Mouse (Mus musculus) fat pad, adult 2 months (tissue): Measurements from ENCODE around the gene Atp6v0a1.

Experiments used
- DNase-seq: peaks from one replicate; pipeline ENCODE4 v3.0.0-alpha.2; 2011; ENCODE audit warnings: low read depth, low spot score; ENCODE audit errors: extremely low read depth

Gene Atp6v0a1

DNA sequence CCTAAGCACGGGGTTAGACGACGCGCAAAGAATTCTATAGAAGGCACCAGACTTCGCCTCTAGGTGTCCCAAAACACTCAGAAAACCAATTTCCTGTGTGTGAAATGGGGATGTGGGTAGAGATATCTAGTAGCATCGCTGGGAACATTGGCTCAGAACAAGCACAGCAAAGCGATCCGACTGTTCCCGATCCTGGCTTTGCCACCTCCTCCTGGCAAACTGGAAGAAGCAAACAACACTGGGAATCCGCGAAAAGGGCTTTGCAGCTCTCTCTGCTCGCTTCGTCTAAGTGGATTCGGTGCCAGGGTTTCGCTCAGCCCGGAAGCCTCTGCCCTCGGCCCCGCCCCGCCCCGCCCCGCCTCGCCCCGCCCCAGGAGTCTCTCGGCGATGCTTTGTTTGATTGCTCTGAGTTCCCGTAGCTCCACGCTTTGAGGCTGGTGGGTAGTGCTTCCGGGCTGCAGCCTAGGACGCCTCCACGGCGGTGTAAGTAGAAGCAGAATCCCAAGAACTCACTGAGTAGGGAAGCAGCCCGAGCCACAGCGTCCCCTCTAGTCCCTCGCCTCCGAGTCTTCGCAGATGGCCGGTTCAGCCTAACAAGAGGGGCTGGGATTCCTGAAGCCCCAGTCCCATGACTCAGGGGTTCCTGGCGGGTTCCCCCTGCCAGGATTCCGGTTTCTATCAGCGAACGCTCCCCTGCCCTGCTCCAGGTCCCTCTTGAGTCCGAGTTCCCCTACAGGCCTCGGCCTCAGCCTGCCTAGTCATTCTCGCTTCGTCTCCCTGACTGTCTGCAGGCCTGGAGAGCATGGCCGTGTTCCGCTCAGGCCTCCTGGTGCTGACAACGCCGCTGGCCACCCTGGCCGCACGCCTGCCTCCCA lies 73.2 kb downstream of the Atp6v0a1 start, which contains the start of gene Coasy:
Coasy (plus strand) TSS at position 358 of the 875 bp plus-strand sequence.
- DNase-seq = no peak

DNA sequence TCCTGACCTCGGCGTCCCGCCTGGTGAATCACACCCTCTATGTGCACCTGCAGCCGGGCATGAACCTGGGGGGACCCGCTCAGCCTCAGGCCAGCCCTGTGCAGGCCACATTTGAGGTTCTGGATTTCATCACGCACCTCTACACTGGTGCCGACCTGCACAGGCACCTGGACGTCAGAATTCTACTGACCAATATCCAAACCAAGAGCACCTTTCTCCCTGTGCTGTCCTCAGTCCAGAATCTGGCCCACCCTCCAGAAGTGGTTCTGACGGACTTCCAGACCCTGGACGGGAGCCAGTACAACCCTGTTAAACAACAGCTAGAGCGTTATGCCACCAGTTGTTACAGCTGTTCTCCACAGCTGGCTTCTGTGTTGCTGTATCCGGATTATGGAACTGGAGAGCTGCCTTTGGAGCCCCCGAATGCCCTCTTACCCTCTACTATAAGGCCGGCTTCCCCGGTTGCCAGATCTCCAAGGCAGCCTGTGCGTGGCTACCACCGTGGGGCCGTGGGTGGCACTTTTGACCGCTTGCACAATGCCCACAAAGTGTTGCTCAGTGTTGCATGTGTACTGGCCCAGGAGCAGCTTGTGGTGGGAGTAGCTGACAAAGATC lies 73.9 kb downstream of the Atp6v0a1 start:
- no peak for DNase-seq

DNA sequence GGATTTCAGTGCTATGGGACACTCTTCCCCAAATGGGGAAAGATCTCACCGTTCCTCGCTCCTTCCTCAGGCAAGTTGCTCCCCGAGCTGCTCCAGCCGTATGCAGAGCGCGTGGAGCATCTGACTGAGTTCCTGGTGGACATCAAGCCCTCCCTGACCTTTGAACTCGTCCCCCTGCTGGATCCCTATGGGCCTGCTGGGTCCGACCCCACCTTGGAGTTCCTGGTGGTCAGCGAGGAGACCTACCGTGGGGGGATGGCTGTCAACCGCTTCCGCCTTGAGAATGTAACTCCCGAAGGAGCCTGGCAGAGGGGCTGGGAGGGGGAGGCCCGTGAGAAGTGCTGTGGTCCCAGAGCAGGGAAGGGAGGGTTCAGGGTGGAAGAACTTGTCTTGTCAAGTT lies 75.0 kb downstream of the Atp6v0a1 start:
- no peak for DNase-seq

DNA sequence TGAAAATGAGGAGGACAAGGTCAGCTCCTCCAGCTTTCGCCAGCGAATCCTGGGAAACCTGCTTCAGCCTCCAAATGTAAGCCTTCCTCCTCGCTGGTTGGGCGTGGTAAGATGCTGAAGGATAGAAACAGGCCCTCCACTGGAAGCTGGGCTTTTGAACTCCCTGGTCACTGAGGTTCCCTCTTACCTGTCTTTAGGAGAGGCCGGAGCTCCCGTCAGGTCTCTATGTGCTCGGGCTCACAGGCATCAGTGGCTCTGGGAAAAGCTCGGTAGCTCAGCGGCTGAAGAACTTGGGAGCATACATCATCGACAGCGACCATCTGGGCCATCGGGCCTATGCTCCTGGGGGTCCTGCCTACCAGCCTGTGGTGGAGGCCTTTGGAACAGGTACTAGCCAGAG lies 75.6 kb downstream of the Atp6v0a1 start:
- DNase-seq = no peak

DNA sequence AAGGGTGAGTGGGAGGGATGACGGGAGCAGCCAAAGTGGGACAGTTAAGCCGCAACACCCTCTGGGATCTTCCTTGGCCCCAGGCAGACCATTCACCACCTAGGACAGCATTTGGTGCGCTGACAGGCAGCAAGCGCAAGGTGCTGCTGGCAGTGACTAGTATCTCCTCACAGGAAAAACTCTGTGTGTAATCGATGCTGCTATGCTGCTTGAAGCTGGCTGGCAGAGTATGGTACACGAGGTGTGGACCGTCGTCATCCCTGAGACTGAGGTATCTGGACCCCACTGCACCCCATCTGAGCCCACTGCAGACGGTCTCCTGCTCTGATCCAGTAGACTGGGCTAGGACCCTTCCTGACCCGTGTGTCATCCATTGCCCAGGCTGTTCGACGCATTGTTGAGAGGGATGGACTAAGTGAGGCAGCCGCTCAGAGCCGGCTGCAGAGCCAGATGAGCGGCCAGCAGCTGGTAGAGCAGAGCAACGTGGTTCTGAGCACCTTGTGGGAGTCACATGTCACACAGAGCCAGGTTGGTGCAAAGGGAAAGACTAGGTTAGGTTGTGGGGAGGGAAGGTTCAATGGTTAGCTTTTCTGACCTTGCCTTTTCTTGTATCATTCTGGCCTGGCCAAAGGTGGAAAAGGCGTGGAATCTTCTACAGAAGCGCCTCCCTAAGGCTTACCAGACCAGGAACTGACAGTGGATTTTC lies 76.5 kb downstream of the Atp6v0a1 start:
- no peak for DNase-seq

DNA sequence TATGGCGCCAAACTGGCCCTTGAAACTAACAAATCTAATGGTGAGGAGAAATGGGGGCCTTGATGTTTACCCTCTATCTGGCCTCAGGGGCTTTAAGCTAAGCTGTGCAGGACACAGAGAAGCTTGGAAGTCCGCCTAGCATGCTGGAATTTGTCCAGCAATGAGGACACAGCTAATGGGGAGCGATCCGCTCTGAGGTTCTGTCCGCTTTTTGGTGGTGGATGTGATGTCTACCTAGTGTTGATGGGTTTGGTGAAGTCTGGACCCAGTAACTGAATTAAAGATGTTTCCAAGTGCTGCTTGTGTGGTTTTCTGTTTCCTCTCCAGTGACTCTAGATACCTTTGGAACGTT lies 77.0 kb downstream of the Atp6v0a1 start:
- no peak for DNase-seq

DNA sequence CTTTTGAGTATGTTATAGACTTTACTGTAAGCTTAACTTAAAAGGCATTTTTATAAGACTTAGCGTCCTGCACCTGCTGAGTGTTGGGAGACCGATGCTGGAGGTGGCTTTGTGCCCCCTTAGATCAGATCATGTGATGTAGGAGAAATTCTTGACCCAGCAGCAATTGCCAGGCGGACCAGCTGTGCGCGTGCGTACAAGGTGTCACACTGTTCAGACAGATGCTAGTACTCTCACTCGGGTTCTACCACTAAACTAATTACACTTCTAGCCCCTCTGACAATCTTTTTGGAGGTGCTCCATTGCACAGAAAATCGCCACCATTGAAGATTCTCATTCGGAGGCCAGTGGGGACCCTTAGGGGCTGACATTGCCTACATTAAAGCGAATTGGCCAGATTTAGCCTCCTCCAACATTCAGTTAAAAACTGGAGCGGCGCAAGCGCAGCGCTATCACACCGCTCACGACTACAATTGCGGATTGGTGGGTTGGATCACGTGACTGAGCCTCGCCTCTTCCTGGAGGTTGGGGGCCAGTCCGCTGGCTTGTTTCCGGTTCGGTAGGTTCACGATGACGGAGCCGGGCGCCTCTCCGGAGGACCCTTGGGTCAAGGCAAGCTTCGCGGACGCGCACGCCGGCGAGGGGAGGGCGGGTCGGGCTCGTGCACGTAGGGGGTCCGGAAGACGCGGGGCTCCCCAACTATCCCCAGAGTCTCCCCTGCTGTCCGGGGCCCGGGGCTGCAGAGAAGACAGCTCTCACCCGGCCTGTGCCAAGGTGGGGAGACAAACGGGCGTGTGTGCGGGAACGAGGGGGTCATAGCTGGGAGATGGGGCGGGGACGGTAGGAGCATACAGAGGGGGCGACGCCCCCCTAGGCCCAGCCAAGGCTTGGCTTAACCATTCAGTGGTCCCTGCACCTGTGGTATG lies 77.8 kb downstream of the Atp6v0a1 start, which contains the start of gene Mlx:
Mlx (plus strand) TSS at position 522 of the 926 bp plus-strand sequence.
- no peak for DNase-seq

DNA sequence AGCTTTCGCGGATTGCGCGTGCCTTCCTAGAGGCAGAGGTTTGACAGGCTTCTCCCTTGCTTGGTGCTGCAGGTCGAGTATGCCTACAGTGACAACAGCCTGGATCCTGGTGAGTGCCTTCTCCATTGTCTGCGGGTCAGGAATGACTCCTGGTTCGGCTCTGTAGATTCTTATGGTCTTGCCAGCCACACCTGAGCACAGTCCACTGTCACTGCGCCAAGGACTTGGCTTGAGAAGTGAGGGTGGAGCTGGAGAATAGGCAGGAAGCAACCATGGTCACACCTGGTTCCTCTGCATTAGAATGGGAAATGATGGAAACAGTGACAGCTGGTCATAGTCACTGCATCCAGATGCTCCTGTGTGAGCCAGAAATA lies 78.4 kb downstream of the Atp6v0a1 start:
- no peak for DNase-seq

DNA sequence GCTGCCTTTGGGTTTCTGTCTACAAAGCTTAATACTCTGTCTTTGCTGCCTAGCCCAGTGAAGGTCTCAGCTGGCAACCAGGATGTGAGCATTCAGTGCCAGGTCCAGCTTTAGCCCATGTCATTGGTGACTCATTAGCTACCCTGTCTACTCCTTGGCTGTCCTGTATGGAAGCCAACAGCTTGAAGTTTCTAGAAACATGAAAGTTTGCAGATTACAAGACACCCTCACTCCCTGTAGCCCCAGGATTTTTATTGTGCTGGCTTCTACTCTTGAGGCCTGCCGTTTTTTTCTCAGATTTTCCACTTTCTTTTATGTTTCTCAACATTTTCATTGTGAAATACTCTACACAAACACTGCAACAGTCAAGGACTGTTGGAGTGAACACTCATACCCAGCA lies 80.7 kb downstream of the Atp6v0a1 start:
- no peak for DNase-seq

DNA sequence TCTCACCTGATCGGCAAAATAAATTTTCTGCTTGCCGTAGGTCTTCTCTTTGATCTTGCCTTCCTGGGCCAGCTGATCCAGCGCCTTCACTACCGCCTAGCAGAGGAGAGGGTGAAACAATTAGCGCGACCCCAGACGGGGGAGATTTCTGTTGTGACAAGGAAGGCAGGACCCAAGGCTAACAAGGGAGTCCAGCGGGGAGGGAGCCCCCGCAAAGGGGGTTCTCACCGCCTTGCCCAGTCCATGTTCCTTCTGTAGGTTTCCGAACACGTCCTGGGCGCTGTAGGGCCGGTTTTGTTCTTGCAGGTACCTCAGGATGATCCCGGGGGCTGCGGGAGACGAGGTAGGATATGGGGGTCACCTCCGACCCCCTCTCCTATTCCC lies 85.7 kb downstream of the Atp6v0a1 start:
- no peak for DNase-seq

DNA sequence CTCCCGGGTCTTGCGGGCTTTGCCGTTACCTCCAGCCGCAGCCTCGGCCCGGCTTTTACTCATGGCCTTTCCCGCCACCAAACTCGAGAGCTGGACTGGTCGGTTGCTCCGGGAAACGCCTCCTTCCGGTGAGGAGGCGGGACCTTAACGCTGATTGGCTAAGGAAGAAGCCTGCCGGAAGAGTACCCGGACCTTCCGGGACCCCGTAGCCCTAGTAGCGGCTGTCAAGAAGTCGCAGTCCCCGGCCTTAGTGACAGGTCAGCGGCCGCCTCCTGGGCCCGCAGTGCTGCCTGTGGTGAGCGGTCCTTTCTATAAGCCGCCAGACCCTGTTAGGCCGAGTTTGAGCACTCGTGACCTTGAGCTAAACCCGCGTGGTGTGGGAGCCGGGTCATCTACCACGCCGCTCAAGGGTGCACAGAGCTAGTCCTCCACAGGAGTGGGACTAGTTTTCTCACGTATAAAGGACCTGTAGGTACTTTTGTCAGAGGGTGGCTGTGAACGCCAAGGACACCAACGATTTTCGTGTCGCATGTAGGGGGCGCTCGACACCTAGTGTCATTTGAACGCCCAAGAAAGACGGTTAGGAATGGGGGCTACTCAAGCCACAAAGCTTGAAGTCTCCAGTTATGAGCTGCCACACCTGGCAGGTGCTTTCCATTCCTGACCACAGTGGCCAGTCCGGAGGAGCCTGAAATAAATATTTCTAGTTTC lies 86.2 kb downstream of the Atp6v0a1 start, which contains the start of gene Psmc3ip:
Psmc3ip (minus strand) TSS at position 123 of the 711 bp plus-strand sequence.
- DNase-seq = no peak

DNA sequence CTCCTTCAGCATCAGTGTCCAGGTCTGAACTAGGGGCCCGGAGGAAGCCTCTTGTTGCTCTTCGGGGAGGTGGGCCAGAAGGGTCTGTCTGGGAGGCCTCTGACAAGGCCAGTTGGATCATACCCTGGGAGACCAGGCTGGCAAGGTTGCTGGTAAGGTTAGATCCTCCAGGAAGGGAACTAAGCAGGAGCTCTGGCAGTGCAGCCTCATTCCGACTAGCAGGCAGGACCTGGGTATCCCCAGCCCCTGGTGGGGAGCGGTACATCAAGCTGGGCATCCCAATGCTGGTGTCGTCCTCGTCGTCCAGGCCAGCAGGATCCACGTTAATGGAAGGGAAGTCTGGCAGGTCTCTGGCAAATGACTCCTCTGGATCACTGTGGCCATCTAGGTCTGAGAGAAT lies 89.0 kb downstream of the Atp6v0a1 start:
- no peak for DNase-seq

DNA sequence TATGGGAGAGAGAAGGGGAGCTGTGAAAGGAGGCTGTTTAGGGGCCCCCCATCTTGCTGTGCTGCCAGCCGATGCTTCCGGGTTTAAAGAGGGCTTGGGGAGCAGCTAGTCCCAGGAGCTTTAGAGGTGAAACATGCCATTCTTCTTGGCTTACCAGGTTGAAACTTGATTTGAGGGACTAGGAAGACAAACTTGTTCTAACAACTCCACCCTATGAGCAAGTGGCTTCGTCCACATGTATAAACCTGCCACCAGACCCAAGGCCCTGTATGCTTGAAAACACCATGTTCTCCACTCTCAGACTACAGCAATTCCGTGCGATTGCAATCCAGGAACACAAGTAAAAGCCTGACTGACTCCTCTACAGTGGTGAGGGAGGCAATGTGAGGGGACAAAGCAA lies 93.8 kb downstream of the Atp6v0a1 start:
- DNase-seq = peak; percentile 90

DNA sequence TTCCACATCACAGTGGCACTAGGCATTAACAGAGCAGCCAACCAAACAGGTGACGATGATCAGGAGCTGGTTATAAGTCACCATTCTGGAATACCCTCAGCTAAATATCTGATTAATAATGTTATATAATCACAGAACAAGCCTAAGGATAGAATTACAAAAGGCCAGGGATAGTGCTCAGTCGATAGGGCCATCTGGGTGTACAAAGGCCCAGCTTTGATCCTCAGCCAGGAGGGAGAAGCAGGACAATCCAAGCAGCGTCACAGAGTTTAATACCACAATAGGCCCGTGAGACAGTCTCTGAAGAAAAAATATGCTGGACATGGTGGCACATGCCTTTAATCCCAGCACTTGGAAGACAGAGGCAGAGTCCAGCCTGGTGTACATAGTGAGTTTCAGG lies 100.1 kb downstream of the Atp6v0a1 start:
- no peak for DNase-seq

DNA sequence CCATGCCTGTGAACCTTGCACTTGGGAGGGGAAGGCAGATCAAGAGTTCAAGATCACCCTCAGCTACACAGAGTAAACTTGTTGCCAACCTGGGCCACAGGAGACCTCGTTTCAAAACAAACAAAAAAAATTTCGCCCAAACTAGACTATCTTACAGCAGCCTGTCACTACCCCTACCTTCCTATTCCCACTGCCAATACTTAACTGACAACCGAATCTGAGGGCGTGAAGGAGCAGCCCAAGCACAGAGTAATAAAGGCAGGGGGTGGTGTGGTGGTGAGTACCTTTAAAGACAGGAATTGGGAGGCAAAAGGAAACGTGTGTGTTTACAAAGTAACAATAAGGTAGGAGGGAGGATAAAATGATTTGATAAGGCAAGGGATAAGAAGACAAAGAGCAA lies 101.5 kb downstream of the Atp6v0a1 start:
- DNase-seq = no peak

DNA sequence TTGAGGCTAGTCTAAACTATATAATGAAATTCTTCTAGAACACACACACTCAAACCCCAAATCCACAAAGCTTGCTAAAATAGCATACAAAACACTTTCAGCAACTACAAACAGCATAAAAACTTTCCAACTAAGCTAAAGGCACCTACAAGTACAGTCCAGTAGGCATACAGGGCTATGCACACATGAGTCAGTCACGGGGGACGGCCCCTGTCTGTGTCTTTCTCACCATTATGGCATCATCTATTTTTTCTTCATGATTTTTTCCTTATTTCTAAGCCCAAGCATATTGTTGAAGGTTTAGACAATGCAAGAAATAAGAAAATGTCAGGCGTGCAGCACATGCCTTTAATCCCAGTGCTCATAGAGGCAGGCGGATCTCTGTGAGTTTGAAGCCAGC lies 101.9 kb downstream of the Atp6v0a1 start:
- no peak for DNase-seq

DNA sequence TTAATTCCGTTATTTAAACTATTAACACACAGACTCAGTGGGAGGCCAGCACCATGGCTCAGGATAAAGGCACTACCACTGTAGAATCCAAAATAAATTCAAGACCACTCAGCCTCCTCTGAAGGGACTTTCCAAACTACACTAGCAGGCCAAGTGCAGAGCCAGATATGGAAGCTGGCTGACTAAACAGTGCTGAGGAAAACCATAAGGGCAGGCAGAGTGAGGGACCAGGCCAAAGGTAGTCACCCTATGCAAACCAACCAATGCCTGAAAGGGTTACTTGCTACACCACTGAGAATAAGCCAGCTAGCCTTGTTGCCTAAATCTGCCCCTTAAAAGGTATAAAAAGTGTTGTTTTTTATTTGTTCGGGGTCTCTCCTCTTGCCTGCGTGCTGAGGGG lies 102.9 kb downstream of the Atp6v0a1 start:
- no peak for DNase-seq
